Mouse (Mus musculus) cortical plate, adult 2 months (tissue): ENCODE measurements around the gene Lpar3.

Source experiments
- CTCF ChIP-seq: fragments of 200-500 bp; IDR thresholded peaks from 2 replicates; pipeline ENCODE4 v1.5.1; 2011; ENCODE audit warnings: mild to moderate bottlenecking, control low read depth, low read length; ENCODE audit not compliant: insufficient read depth; ENCODE audit errors: extremely low read depth
- POLR2A ChIP-seq: fragments of 200-500 bp; IDR thresholded peaks from 2 replicates; pipeline ENCODE4 v1.6.1; 2011; ENCODE audit warnings: mild to moderate bottlenecking, low read length, control low read depth; ENCODE audit not compliant: insufficient read depth; ENCODE audit errors: extremely low read depth

DNA sequence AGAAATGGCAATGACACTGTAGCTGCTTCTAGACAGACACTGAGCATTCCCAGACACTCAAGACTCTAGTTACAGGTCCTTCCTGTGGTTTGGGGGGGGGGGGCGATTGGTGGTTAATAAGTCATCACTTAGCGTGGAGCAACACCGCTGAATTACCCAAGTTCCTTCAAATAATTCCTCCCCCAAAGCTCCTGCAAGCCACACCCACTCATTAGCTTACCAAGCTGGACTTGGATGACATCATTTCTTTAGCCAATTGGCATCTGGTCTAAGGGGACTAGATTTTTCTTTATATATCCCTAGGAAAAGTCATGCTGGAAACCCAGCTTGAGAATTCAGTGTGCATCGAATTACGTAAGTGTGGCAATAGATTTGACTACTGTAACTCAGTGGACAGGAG, 82.4 kb downstream of the Lpar3 start:
- TF ChIP-seq CTCF (no peak), POLR2A (no peak)
